Mouse (Mus musculus) neural tube, embryonic 13.5 days (tissue): ENCODE data around the gene Olfr509. TPM values are rescaled to one million over a fixed set of nuclear protein-coding genes. Genes with fewer than 3 reads are reported as not detected.
"Not testable (repeated sequence)": the region's sequence is repeated elsewhere in the genome, so short reads cannot be mapped to it uniquely, and the experiment has no call there.

Experiments used
- ATAC-seq: fragments of 200-750 bp; cut with Nextera tagmentation; 2 replicates; pipeline ENCODE4 v1.8.0; 2017; ENCODE audit warnings: low read depth, mild to moderate bottlenecking, moderate TSS enrichment, moderate library complexity
- H3K27ac ChIP-seq: fragments of 300-500 bp; sonication (generic); replicated peaks from 2 replicates; pipeline ENCODE4 v1.5.1; 2015; ENCODE audit warnings: moderate library complexity, mild to moderate bottlenecking, inconsistent platforms
- H3K27me3 ChIP-seq: fragments of 300-500 bp; sonication (generic); 2 replicates; pipeline ENCODE4 v1.6.1; 2015; ENCODE audit warnings: mild to moderate bottlenecking, inconsistent platforms
- H3K36me3 ChIP-seq: fragments of 300-500 bp; sonication (generic); 2 replicates; pipeline ENCODE4 v1.6.1; 2015; ENCODE audit warnings: mild to moderate bottlenecking, inconsistent platforms
- H3K4me1 ChIP-seq: fragments of 300-500 bp; sonication (generic); replicated peaks from 2 replicates; pipeline ENCODE4 v1.6.1; 2015; ENCODE audit warnings: inconsistent platforms
- H3K4me2 ChIP-seq: fragments of 300-500 bp; sonication (generic); 2 replicates; pipeline ENCODE4 v1.6.1; 2015; ENCODE audit warnings: inconsistent platforms, mild to moderate bottlenecking, moderate library complexity
- H3K4me3 ChIP-seq: fragments of 300-500 bp; sonication (generic); 2 replicates; pipeline ENCODE4 v1.5.1; 2015; ENCODE audit warnings: mild to moderate bottlenecking, inconsistent platforms
- H3K9ac ChIP-seq: fragments of 300-500 bp; sonication (generic); 2 replicates; pipeline ENCODE4 v1.6.1; 2015; ENCODE audit warnings: moderate library complexity, mild to moderate bottlenecking, inconsistent platforms
- H3K9me3 ChIP-seq: fragments of 300-500 bp; sonication (generic); 2 replicates; pipeline ENCODE4 v1.6.1; 2016; ENCODE audit warnings: inconsistent platforms
- WGBS: fragments of 180-500 bp; shearing (Covaris S2); methylation state at CpG from one replicate; pipeline ENCODE4 v1.1.7; 2015; 5-methylcytosine and 5-hydroxymethylcytosine counted together
- polyA plus RNA-seq: library from polyadenylated mRNA; unstranded; fragments of >200 nt; fragmentation: Nextera tagmentation; extraction: Ambion mirVana; gene quantifications from 2 replicates; pipeline ENCODE4 v1.2.1, GENCODE M21; 2015

Olfr509 gene
- 0.06 TPM in 1 of 2 replicates, not detected in the other for polyA plus RNA-seq

DNA sequence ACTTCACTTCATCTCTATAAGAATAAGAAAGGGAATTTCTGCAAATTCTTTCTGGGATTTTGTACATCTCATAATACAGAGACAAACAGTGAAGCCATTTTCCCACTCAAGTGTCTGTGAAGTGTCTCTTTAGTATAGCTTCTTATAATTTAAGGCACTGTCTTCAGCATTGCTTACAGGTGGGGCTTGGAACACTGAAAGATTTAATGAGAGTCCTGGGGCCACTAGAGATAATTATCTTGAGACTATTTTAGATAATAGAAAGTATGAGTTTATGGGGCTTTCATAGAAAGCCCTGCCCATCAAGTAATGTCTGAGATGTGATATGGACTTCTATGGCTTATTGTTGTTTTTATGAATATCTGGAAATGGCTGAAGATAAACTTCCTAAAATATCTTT is at the start of gene Olfr509:
Olfr509 (minus strand) TSS at position 101 of the 400 bp plus-strand sequence.
- Histone ChIP-seq H3K4me2 (no peak within 1 kb of the TSS), H3K4me1 (no peaks in the 10 kb centered on the region), H3K4me3 (no peak within 1 kb of the TSS), H3K36me3 (no peaks in the 10 kb centered on the region), H3K9ac (no peak within 1 kb of the TSS), H3K27me3 (no peaks in the 10 kb centered on the region), H3K9me3 (0 out of 2 replicates have a peak, but pooled peaks cover 4% of the 10 kb centered on the region), H3K27ac (no peak within 1 kb of the TSS)
- ATAC-seq, result no peak

DNA sequence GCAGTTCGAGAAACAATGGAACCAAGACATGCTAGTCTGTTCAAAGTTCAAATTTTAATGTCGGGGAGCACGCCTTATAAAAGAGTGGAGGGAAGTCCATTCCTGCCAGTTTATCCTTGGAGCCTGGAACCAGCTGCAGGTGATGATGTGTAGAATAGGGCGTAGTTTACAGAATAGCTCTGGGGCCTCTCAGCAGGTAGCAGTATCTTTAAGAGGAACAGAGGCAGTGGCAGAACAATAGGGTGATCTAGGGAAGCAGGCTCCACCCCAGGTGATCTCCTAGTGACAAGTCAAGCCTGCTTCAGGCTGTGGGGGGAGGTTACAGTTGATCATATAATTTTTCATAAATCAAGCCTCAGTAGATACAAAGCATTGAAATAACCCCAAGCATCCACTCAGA is 27.2 kb upstream of the Olfr509 start:
- ATAC-seq, result no peak
- no peaks in the 10 kb centered on the region for H3K27me3 ChIP-seq
- no peaks in the 10 kb centered on the region for H3K36me3 ChIP-seq
- H3K9me3 ChIP-seq, result peaks cover 15% of the 10 kb centered on the region
- no peaks in the 10 kb centered on the region for H3K4me1 ChIP-seq
- H3K9ac ChIP-seq, result no peak overlapping the region
- H3K4me2 ChIP-seq, result no peak overlapping the region
- H3K27ac ChIP-seq, result no peak overlapping the region
- no peak overlapping the region for H3K4me3 ChIP-seq
- WGBS, result 91% methylated on average over 4 of the region's 4 CpGs

DNA sequence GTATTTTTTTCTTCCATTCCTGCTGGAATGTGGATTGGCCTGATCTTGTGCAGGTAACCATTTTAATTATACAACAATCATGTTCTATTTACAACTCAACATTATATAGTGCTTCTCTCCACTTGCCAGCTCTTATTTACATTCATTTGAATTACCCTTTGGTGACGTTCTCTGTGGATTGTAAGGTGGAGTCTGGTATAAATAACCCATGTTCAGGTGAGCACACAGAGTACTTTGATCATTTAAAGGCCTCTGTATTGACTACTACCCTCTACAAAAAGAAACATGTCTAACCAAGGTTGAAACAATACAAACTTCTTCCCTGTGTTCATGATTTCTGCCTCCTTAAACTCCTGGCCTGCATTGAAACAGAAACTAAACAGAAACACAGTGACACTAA is 19.4 kb upstream of the Olfr509 start:
- Histone ChIP-seq H3K27me3 (no peaks in the 10 kb centered on the region), H3K36me3 (no peaks in the 10 kb centered on the region), H3K9ac (no peak overlapping the region), H3K4me3 (no peak overlapping the region), H3K9me3 (peaks cover 12% of the 10 kb centered on the region; the same call in 1 of the 2 replicates), H3K4me1 (no peaks in the 10 kb centered on the region), H3K4me2 (no peak overlapping the region), H3K27ac (no peak overlapping the region)
- WGBS, result 70% methylated on average over 1 of the region's 1 CpGs
- no peak for ATAC-seq

DNA sequence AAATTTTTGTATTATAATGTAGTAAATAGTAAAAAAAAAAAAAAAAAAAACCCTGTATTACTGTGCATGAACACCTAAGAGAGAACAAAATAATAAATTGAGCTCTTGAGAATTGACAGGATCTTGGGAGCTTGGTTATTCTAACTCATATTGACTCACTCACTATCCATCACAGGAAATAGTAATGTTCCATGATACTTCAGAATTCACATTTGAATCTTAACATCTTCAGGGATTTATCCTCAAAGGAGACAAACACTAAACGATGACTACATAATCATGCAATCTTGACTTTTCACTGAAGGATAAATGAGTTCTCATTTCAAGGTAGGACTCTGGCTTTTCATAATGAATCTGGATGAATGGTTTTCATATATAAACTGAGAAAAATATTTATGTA is 14.4 kb upstream of the Olfr509 start, which contains the start of gene Olfr510:
Olfr510 (plus strand) TSS at position 301 of the 400 bp plus-strand sequence.
- Histone ChIP-seq H3K36me3 (no peaks in the 10 kb centered on the region), H3K9ac (no peak within 1 kb of the TSS), H3K4me1 (no peaks in the 10 kb centered on the region), H3K27me3 (no peaks in the 10 kb centered on the region), H3K9me3 (no peaks in the 10 kb centered on the region), H3K4me2 (no peak within 1 kb of the TSS), H3K27ac (no peak within 1 kb of the TSS), H3K4me3 (no peak within 1 kb of the TSS)
- ATAC-seq, result no peak
- 98% methylated on average over 1 of the region's 1 CpGs for WGBS

DNA sequence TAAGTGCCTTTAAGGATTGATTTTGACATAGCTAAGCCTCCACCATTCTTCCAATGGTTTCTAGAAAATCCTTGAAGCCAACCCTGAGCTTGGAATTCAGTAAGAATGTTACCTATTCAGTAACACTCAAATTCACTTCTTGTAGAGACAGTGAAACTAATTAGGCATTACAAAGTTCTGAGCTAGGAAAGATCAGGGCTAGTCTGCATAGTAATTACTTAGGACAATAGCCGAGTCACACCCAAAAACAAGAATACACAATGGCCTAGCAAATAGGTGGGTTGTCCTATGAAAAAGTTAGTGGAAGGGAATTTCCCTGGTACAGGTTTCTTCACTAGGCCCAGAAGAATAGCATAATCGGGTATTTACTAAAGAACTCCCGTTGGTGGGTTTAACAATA is 10.7 kb upstream of the Olfr509 start:
- Histone ChIP-seq H3K9me3 (no peaks in the 10 kb centered on the region), H3K9ac (no peak overlapping the region)
- ATAC-seq, result no peak

GRCm38 (mm10) chr7:108629694-108630093 is 22.0 kb downstream of the Olfr509 start, which contains the start of gene Olfr508:
Gene Olfr508, plus strand, starts transcription at chr7:108629994.
- ATAC-seq, result no peak
- no peak within 1 kb of the TSS for H3K9ac ChIP-seq
- WGBS, result 88% methylated on average over 3 of the region's 3 CpGs
- H3K4me3 ChIP-seq, result no peak within 1 kb of the TSS
- no peak within 1 kb of the TSS for H3K4me2 ChIP-seq
- H3K9me3 ChIP-seq, result no peaks in the 10 kb centered on the region
- H3K4me1 ChIP-seq, result no peaks in the 10 kb centered on the region
- H3K27ac ChIP-seq, result no peak within 1 kb of the TSS
- no peaks in the 10 kb centered on the region for H3K27me3 ChIP-seq
- H3K36me3 ChIP-seq, result no peaks in the 10 kb centered on the region

More for the DNA sequence above, 10.7 kb upstream of the Olfr509 start:
- Histone ChIP-seq H3K4me3 (no peak overlapping the region), H3K36me3 (no peaks in the 10 kb centered on the region), H3K4me1 (no peaks in the 10 kb centered on the region), H3K4me2 (no peak overlapping the region), H3K27me3 (no peaks in the 10 kb centered on the region), H3K27ac (no peak overlapping the region)
- 89% methylated on average over 3 of the region's 3 CpGs for WGBS

DNA sequence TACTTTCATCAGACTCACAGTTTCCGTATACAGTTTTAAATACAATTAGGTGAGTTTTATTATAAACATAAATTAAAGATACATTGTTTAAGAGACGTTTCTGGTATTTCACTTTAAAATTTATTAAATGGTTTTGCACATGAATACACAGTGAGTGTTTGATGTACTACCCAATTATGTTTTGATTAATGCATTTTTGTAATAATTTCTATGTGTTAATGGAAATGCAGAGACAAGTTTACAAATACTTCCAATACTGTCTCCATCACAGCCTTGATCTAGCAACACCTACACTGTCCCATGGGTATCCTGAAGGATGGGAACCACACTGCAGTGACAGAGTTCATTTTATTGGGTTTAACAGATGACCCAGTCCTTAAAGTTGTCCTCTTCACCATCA is 30.2 kb downstream of the Olfr509 start, which contains the start of gene Olfr507:
Olfr507 (plus strand) TSS at position 301 of the 400 bp plus-strand sequence.
- ATAC-seq, result no peak

DNA sequence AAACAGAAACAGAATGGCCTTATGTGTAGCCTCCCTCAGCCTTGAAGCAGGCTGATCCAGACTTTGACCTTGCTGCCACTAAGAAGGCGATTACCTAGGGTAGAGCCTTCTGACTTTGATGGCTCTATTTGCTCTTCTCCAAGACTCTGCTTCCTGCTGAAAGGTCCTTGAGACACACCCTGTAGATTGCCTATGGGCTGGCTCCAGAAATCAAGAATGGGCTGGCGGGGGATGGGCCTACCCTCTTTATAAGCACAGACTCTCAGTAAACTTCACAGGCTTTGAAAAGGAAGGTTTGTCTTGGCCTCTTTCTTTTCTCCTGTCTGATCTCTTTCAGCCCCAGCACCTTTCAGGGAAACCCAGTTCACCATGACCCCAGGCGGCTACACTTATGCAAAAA is 34.9 kb downstream of the Olfr509 start:
- not testable (repeated sequence) for H3K4me1 ChIP-seq, H3K27me3 ChIP-seq, ATAC-seq, H3K4me3 ChIP-seq, H3K27ac ChIP-seq, H3K9me3 ChIP-seq, H3K36me3 ChIP-seq, H3K9ac ChIP-seq, H3K4me2 ChIP-seq
- 54% methylated on average over 3 of the region's 3 CpGs for WGBS

More for the DNA sequence above, 30.2 kb downstream of the Olfr509 start, which contains the start of gene Olfr507:
- no peak within 1 kb of the TSS for H3K4me2 ChIP-seq
- H3K4me3 ChIP-seq, result no peak within 1 kb of the TSS
- no peaks in the 10 kb centered on the region for H3K9me3 ChIP-seq
- WGBS, result 83% methylated on average over 2 of the region's 2 CpGs
- H3K9ac ChIP-seq, result no peak within 1 kb of the TSS
- H3K36me3 ChIP-seq, result no peaks in the 10 kb centered on the region
- no peaks in the 10 kb centered on the region for H3K4me1 ChIP-seq
- H3K27me3 ChIP-seq, result no peaks in the 10 kb centered on the region
- H3K27ac ChIP-seq, result no peak within 1 kb of the TSS

DNA sequence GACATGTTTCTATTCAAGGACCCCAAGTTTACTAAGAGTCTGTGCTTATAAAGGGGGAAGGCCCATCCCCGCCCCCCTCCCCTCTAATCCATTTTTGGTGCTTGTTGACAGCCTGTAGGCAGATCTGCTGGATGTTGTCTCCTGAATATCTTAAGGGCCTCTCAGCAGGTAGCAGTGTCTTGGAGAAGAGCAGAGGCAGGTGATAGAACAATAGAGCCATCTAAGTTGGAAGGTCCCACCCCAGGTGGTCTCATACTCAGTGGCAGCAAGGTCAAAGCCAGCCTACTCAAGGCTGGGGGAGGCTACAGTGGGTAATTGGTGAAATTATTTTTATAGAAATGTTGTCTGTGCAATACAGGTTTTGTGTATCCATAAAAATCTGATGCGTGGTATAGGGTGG is 37.6 kb downstream of the Olfr509 start:
- Histone ChIP-seq H3K27ac (no peak overlapping the region), H3K9ac (no peak overlapping the region), H3K4me1 (no peaks in the 10 kb centered on the region), H3K36me3 (no peaks in the 10 kb centered on the region), H3K9me3 (no peaks in the 10 kb centered on the region), H3K4me2 (no peak overlapping the region), H3K27me3 (no peaks in the 10 kb centered on the region), H3K4me3 (no peak overlapping the region)
- 86% methylated on average over 2 of the region's 2 CpGs for WGBS
- no peak for ATAC-seq

DNA sequence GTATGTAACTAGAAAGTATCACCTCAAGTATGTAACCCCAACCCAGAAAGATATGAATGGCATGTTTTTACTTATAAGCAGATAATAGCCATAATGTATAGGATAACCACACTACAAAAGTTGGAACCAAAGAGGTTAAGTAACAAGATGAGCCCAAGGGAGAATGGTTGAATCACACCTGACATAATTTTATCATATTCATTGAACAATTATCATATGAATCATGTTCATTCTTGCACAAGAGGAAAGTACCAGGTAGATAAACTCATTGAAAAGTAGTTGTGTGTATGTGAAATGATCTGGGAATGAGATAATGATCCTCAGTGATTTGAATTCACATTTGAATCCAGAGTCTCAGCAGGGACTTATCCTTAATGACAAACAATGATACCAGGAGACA is 41.2 kb downstream of the Olfr509 start, which contains the start of gene Olfr506:
Olfr506 (plus strand) TSS at position 301 of the 400 bp plus-strand sequence.
- ATAC-seq, result no peak
- Histone ChIP-seq H3K9ac (no peak within 1 kb of the TSS), H3K4me3 (no peak within 1 kb of the TSS), H3K4me1 (no peaks in the 10 kb centered on the region), H3K4me2 (no peak within 1 kb of the TSS), H3K9me3 (no peaks in the 10 kb centered on the region), H3K36me3 (no peaks in the 10 kb centered on the region), H3K27ac (no peak within 1 kb of the TSS), H3K27me3 (no peaks in the 10 kb centered on the region)

GRCm38 (mm10) chr7:108601916-108602315 is 49.8 kb downstream of the Olfr509 start:
- H3K4me2 ChIP-seq, ATAC-seq, H3K9me3 ChIP-seq, H3K27ac ChIP-seq, H3K4me3 ChIP-seq, H3K27me3 ChIP-seq, H3K4me1 ChIP-seq, H3K36me3 ChIP-seq, H3K9ac ChIP-seq: not testable (repeated sequence)
- 84% methylated on average over 3 of the region's 3 CpGs for WGBS
